ENCODE assay signal across 8 mouse cellular contexts in the genomic region with DNA sequence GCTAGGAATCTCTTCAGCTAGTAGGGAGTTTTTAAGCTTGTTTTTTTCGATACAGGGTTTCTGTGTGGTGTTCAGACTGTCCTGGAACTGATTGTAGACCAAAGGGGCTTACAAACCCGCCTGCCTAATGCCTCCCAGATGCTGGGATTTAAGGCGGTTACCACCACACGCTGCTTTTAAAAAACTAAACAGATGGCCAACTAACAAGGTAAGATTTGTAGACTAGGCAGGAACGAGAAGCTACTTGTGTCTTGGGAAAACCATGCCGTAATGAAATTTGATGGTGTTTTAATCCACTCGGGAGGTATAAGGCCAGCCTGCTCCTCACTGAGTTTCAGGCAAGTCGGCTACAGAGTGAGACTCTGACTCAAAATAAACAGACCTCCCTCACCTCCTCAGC. TPM values are rescaled to one million over a fixed set of nuclear protein-coding genes. Genes with fewer than 3 reads are reported as not detected.
A peak's percentile ranks its signal among the peaks of the same experiment; 100 is the strongest.
DNase-seq lines count a peak whose midpoint lies in the region; ATAC-seq and TF ChIP-seq lines count a peak whose summit lies in the region.

No protein-coding gene starts in this region.

- peaks cover 52% of the 10 kb centered on the region for H3K36me3 ChIP-seq in forebrain, embryonic 13.5 days (ENCODE audit: poor library complexity, severe bottlenecking)
- H3K36me3 ChIP-seq in limb, embryonic 14.5 days (ENCODE audit: control insufficient read depth, insufficient read depth, low read length) = peaks cover 66% of the 10 kb centered on the region

- no peaks in the 10 kb centered on the region for H3K4me1 ChIP-seq in bone marrow, adult 2 months (ENCODE audit: control insufficient read depth, insufficient read depth, low read length)
- H3K4me1 ChIP-seq in forebrain, embryonic 13.5 days = peaks cover 17% of the 10 kb centered on the region
- H3K4me1 ChIP-seq in limb, embryonic 14.5 days (ENCODE audit: control insufficient read depth, insufficient read depth, low read length) = peaks cover 12% of the 10 kb centered on the region
- H3K4me1 ChIP-seq in olfactory bulb, adult 2 months (ENCODE audit: control insufficient read depth, insufficient read depth, low read length) = no peaks in the 10 kb centered on the region

- no peak overlapping the region for H3K27ac ChIP-seq in bone marrow, adult 2 months (ENCODE audit: control insufficient read depth, insufficient read depth, low read depth, low read length, poor library complexity)
- peak overlapping the region; percentile 91 for H3K27ac ChIP-seq in forebrain, embryonic 13.5 days
- peak overlapping the region; percentile 94 for H3K27ac ChIP-seq in limb, embryonic 14.5 days (replicated peaks; ENCODE audit: low read depth, low read length)
- H3K27ac ChIP-seq in olfactory bulb, adult 2 months (ENCODE audit: insufficient read depth, low read depth, low read length) = peak overlapping the region; percentile 66; the same call in 1 of the 2 replicates

- H3K4me2 ChIP-seq in forebrain, embryonic 13.5 days = peak overlapping the region; percentile 95
- peak overlapping the region; percentile 58 for H3K4me2 ChIP-seq in limb, embryonic 14.5 days (replicated peaks; ENCODE audit: low read depth, low read length, severe bottlenecking)

- peak overlapping the region; percentile 71 for H3K4me3 ChIP-seq in bone marrow, adult 2 months (replicated peaks; ENCODE audit: control insufficient read depth, low read depth, low read length)
- H3K4me3 ChIP-seq in forebrain, embryonic 13.5 days = peak overlapping the region; percentile 78
- peak overlapping the region; percentile 79 for H3K4me3 ChIP-seq in limb, embryonic 14.5 days (replicated peaks; ENCODE audit: low read length)
- peak overlapping the region; percentile 74 for H3K4me3 ChIP-seq in olfactory bulb, adult 2 months (ENCODE audit: insufficient read depth, low read depth, low read length)

- no peak for TF ChIP-seq POLR2A in bone marrow, adult 2 months (IDR thresholded peaks at IDR 0.05; ENCODE audit: borderline replicate concordance, control insufficient read depth, low read depth, low read length)
- no peak for TF ChIP-seq POLR2A in limb, embryonic 14.5 days (IDR thresholded peaks at IDR 0.05; ENCODE audit: borderline replicate concordance, extremely low read depth, insufficient read depth, insufficient read length)
- TF ChIP-seq POLR2A in olfactory bulb, adult 2 months (IDR thresholded peaks at IDR 0.05; ENCODE audit: insufficient read depth, low read depth, low read length) = no peak

- no peaks in the 10 kb centered on the region for H3K9me3 ChIP-seq in forebrain, embryonic 13.5 days (replicated peaks)
- no peaks in the 10 kb centered on the region for H3K9me3 ChIP-seq in limb, embryonic 14.5 days (ENCODE audit: control insufficient read depth, low read length)

- no peak for TF ChIP-seq CTCF in bone marrow, adult 2 months (IDR thresholded peaks at IDR 0.05; ENCODE audit: control insufficient read depth, insufficient read depth, low read length)
- no peak for TF ChIP-seq CTCF in olfactory bulb, adult 2 months (IDR thresholded peaks at IDR 0.05; ENCODE audit: insufficient read depth, low read depth, low read length)

- no peak for ATAC-seq in forebrain, embryonic 13.5 days
- ATAC-seq in limb, embryonic 14.5 days (ENCODE audit: low FRiP score, low read depth) = peak; percentile 79

- H3K9ac ChIP-seq in forebrain, embryonic 13.5 days = peak overlapping the region; percentile 89
- H3K9ac ChIP-seq in limb, embryonic 14.5 days (ENCODE audit: low read depth, low read length, severe bottlenecking) = peak overlapping the region; percentile 78

- DNase-seq in layer of hippocampus, adult 11-12 months (ENCODE audit: low spot score) = peak; percentile 13
- no peak for DNase-seq in layer of hippocampus, adult 8-10 months (ENCODE audit: low spot score in 2 of 2)
- no peak for DNase-seq in limb, embryonic 14.5 days (ENCODE audit: low spot score)
- no peak for DNase-seq in adrenal gland, adult 2 months
- no peak for DNase-seq in thymus, postnatal 4 days

- H3K27me3 ChIP-seq in forebrain, embryonic 13.5 days = no peaks in the 10 kb centered on the region
- H3K27me3 ChIP-seq in limb, embryonic 14.5 days (ENCODE audit: control insufficient read depth, insufficient read depth, low read length) = no peaks in the 10 kb centered on the region

- WGBS in bone marrow, adult 2 months = 18% methylated on average over 8 of the region's 8 CpGs
- 23% methylated on average over 8 of the region's 8 CpGs for WGBS in forebrain, embryonic 13.5 days
- 6% methylated on average over 8 of the region's 8 CpGs for WGBS in limb, embryonic 14.5 days
- WGBS in olfactory bulb, adult 2 months = 8% methylated on average over 8 of the region's 8 CpGs

RNA-seq across cellular contexts. Expression of a gene that starts 0.5 kb away (rescaled TPM):
- total RNA-seq in layer of hippocampus, adult 8-10 months (2022) = 100 to 1,000 TPM in 2 of 4 experiments, 10 to 100 TPM in 2; 76.9 to 121 (median 99.5) TPM
- polyA plus RNA-seq in bone marrow, adult 2 months (2011; ENCODE audit: insufficient read depth, insufficient read length, low replicate concordance, missing spikeins) = 34.2 and 70.1 TPM in 2 replicates
- polyA plus RNA-seq in forebrain, embryonic 13.5 days (2015; fragmentation: Nextera tagmentation; extraction: Ambion mirVana) = 162 and 167 TPM in 2 replicates
- 110 and 121 TPM in 2 replicates for polyA plus RNA-seq in limb, embryonic 14.5 days (2012; rRNA removed)
- 135 and 139 TPM in 2 replicates for polyA plus RNA-seq in limb, embryonic 14.5 days (2014; fragmentation: Nextera tagmentation; extraction: Ambion mirVana)
- polyA plus RNA-seq in olfactory bulb, adult 2 months (2012; ENCODE audit: insufficient read depth, insufficient read length, low replicate concordance, missing spikeins) = not detected in 2 replicates
- 100 to 1,000 TPM; 160 to 164 TPM for total RNA-seq in adrenal gland, adult 2 months (2021)
- polyA plus RNA-seq in adrenal gland, adult 2 months (2012; rRNA removed) = 42.8 and 63.1 TPM in 2 replicates

RNA-seq across cellular contexts. Expression of a gene that starts 35.8 kb away (rescaled TPM):
- total RNA-seq in layer of hippocampus, adult 8-10 months (2022) = 100 to 1,000 TPM in 1 of 4 experiments, 10 to 100 TPM in 3; 86.7 to 114 (median 92.3) TPM
- 9.0 and 30.6 TPM in 2 replicates for polyA plus RNA-seq in bone marrow, adult 2 months (2011; ENCODE audit: insufficient read depth, insufficient read length, low replicate concordance, missing spikeins)
- polyA plus RNA-seq in forebrain, embryonic 13.5 days (2015; fragmentation: Nextera tagmentation; extraction: Ambion mirVana) = 10.2 and 11.3 TPM in 2 replicates
- polyA plus RNA-seq in limb, embryonic 14.5 days (2012; rRNA removed) = 88.4 and 110 TPM in 2 replicates
- polyA plus RNA-seq in limb, embryonic 14.5 days (2014; fragmentation: Nextera tagmentation; extraction: Ambion mirVana) = 20.5 and 24.6 TPM in 2 replicates
- polyA plus RNA-seq in olfactory bulb, adult 2 months (2012; ENCODE audit: insufficient read depth, insufficient read length, low replicate concordance, missing spikeins) = not detected in 2 replicates
- total RNA-seq in adrenal gland, adult 2 months (2021) = 10 to 100 TPM; 31.9 to 40.1 TPM
- 32.5 and 51.2 TPM in 2 replicates for polyA plus RNA-seq in adrenal gland, adult 2 months (2012; rRNA removed)

RNA-seq across cellular contexts. Expression of a gene that starts 52.3 kb away (rescaled TPM):
- total RNA-seq in layer of hippocampus, adult 8-10 months (2022) = 100 to 1,000 TPM in 1 of 4 experiments, 10 to 100 TPM in 3; 94.7 to 111 (median 99.1) TPM
- polyA plus RNA-seq in bone marrow, adult 2 months (2011; ENCODE audit: insufficient read depth, insufficient read length, low replicate concordance, missing spikeins) = 31.4 and 49.9 TPM in 2 replicates
- polyA plus RNA-seq in forebrain, embryonic 13.5 days (2015; fragmentation: Nextera tagmentation; extraction: Ambion mirVana) = 224 and 230 TPM in 2 replicates
- 62.2 and 69.4 TPM in 2 replicates for polyA plus RNA-seq in limb, embryonic 14.5 days (2012; rRNA removed)
- 133 and 139 TPM in 2 replicates for polyA plus RNA-seq in limb, embryonic 14.5 days (2014; fragmentation: Nextera tagmentation; extraction: Ambion mirVana)
- not detected in 2 replicates for polyA plus RNA-seq in olfactory bulb, adult 2 months (2012; ENCODE audit: insufficient read depth, insufficient read length, low replicate concordance, missing spikeins)
- total RNA-seq in adrenal gland, adult 2 months (2021) = 100 to 1,000 TPM in 1 of 2 experiments, 10 to 100 TPM in 1; 80.8 to 100 TPM
- 13.8 and 14.8 TPM in 2 replicates for polyA plus RNA-seq in adrenal gland, adult 2 months (2012; rRNA removed)

RNA-seq across cellular contexts. Expression of a gene that starts 53.3 kb away (rescaled TPM):
- 100 to 1,000 TPM; 165 to 186 (median 173) TPM for total RNA-seq in layer of hippocampus, adult 8-10 months (2022)
- polyA plus RNA-seq in bone marrow, adult 2 months (2011; ENCODE audit: insufficient read depth, insufficient read length, low replicate concordance, missing spikeins) = 57.2 and 89.7 TPM in 2 replicates
- polyA plus RNA-seq in forebrain, embryonic 13.5 days (2015; fragmentation: Nextera tagmentation; extraction: Ambion mirVana) = 164 and 169 TPM in 2 replicates
- polyA plus RNA-seq in limb, embryonic 14.5 days (2012; rRNA removed) = 205 and 239 TPM in 2 replicates
- 214 and 235 TPM in 2 replicates for polyA plus RNA-seq in limb, embryonic 14.5 days (2014; fragmentation: Nextera tagmentation; extraction: Ambion mirVana)
- 263 TPM in 1 of 2 replicates, not detected in the other for polyA plus RNA-seq in olfactory bulb, adult 2 months (2012; ENCODE audit: insufficient read depth, insufficient read length, low replicate concordance, missing spikeins)
- total RNA-seq in adrenal gland, adult 2 months (2021) = 100 to 1,000 TPM; 148 to 181 TPM
- 96.4 and 103 TPM in 2 replicates for polyA plus RNA-seq in adrenal gland, adult 2 months (2012; rRNA removed)
